Mouse (Mus musculus) cerebellum, postnatal 25 days (tissue): ENCODE results near the gene Lmx1b.
A peak's percentile ranks its signal among the peaks of the same experiment; 100 is the strongest.

Source experiments
- DNase-seq, 2 experiments: peaks; one replicate each; pipeline ENCODE4 v3.0.0; 2021; ENCODE audit warnings: mixed read lengths in 2 of 2

Gene Lmx1b

DNA sequence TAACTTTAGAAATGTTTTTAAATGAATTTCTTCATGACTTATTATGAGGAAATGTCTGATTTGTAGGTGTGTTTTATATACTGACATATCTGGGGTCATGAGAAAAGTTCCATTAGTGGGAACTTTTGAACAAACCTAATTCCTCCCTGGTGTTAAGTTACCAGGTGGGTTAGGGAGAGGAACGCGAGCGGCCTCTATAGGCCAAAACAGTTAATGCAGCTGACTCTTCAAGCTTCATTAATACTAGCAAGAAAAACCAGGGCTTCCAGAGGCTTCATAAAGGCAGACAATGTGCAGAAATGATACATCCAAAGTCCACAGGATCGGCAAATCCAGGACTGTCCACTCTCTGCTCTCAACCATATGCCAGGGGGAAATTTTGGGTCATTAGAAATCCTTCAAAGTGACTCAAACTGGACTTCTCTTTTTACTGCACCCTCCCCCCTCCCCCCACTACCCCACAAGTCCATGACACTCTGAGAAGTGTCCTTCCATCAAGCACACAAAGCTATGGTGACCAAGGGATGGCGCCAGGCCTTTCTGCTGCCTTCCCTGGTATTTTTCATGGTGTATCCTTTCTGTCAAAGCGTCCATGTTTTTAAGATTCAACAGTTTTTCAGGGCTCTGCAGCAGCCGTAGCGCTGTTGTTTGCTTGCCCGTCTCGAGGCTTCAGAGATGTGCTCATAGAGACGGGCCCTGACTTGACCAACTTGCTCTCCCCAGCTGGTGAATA, 97.4 kb downstream of the Lmx1b start:
- peak; percentile 84 to 88 for DNase-seq

DNA sequence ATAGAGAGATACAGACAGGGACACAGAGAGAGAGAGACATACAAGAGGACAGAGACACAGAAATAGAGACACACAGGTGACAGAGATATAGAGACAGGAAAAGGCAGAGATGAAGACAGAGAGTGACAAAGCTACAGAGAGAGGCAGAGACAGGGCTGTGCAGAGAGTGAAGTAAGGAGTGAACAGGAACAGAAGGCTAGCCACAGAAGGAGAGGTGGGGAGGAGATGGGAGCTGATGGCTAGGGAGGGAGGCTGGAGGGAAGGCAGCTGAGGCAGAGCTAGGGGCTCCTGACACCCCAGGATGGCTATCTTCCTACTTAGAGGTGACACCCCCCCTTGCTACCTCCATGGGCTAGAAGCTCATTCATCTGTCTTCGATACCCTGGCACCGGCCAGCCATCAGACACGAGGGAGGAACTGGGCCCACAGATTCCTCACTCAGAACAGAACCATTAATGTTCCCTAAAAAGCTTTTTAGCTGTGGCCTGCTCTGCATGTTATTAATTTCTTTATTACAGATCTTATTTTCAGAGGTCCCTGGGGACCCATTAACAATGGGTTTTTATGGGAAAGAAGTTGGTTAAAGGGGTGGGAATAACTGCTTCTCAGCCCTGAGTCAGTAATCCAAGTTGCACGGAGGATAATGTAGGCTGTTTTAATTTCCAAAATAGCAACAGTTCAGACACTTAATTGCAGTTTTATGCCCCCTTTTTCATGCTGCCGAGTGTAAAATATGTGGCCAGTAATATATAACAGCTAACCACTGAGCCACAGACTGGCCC, 114.8 kb downstream of the Lmx1b start:
- no peak for DNase-seq

DNA sequence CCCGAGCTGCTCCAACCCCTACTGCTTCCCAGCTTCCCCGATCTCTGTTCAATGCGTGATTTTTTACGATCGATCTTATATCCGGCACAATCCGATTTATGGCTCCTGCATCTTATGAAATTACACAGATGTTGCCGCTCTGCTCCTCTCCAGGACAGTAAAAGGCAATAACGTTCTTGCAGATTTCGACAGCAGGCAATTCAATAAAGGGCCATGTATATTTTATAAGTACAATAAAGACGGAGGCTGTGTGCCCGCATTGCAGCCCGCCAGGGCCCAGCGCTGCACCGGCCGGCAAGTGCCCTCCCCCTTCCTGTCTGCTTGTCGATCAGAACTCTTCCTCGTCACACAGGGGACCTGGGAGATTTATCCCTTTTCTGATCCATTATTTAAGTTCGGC, 124.5 kb downstream of the Lmx1b start:
- no peak for DNase-seq

DNA sequence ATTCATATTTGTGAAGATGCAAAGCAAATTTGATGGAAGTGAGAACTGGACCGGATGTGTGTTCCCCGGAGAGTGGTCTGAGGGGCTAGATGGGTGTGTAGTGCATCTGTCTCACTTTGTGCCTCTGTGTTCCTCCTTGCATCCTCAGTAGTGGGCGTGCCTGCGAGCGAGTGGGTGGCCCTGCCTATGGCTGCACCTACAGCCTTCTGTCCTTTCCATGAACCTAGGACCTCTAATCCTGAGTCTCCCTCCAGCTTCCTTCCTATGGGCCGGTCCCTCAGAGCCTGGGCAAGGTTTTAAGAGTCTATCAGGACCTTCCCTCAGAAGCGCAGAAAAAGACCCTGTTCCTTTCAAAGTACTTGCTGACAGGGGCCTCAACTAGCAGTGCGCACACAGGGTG, 124.9 kb downstream of the Lmx1b start:
- DNase-seq = no peak
